Mouse (Mus musculus): Measurements from ENCODE around the gene Pex7.

DNA sequence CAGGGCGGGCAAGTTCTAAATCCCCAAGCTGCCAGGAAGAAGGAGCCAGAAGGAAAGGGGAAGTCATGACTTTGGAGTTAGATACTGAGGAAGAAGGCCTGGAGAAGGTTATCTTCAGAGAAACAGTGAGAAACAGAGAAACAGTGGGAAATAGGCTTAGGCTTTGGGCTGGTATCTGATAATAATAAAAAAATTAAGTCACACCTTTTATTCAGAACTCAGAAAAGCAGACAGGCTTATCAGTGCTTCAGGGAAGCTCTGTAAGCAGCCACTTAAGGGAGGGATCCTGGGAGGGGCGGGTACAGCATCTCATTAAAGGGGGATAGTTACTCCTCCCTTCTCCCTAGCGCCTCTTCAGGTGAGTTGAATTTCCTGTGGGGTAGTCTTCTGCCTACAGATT is 86.5 kb downstream of the Pex7 start:
- TF ChIP-seq CTCF (IDR thresholded peaks at IDR 0.05; ENCODE audit: extremely low read depth, insufficient read depth, low read length) (no peak), POLR2A (IDR thresholded peaks at IDR 0.05; ENCODE audit: extremely low read depth, insufficient read depth, low read length) (no peak)

All from cortical plate, adult 2 months (tissue).